Mouse (Mus musculus) liver, adult 2 months (tissue): ENCODE results near the gene Rnaseh2b.

ENCODE experiments used
- CTCF ChIP-seq: fragments of 200-500 bp; IDR thresholded peaks from 2 replicates; pipeline ENCODE4 v1.5.1; 2011; ENCODE audit warnings: low read depth, low read length, control low read depth
- POLR2A ChIP-seq: fragments of 200-500 bp; IDR thresholded peaks from 2 replicates; pipeline ENCODE4 v1.6.1; 2011; ENCODE audit warnings: low read length, control low read depth; ENCODE audit not compliant: insufficient read depth; ENCODE audit errors: extremely low read depth

DNA sequence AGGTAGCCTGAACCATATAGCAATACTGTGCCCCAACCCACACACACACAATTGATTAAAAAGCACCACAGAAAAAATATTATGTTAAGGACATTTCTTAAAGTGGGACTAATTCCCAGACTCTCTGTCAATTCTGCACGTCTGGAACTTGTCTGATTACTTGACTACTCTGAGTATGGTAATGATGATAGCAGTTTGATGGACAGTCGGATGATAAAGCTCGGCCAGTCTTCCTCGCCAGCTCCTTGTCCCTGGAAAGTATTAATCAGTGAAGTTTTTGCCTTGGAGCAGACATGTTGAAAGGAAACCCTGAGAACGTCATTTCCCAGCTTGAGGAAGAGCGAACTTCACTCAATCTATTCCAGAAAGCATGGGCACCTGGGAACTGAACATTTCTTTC lies 34.3 kb upstream of the Rnaseh2b start:
- TF ChIP-seq POLR2A, result no peak
- no peak for TF ChIP-seq CTCF
